Mouse (Mus musculus) kidney, postnatal 0 days (tissue): ENCODE data around the gene Btbd11. TPM values are rescaled to one million over a fixed set of nuclear protein-coding genes. Genes with fewer than 3 reads are reported as not detected.
A peak's percentile ranks its signal among the peaks of the same experiment; 100 is the strongest.
"Not testable (repeated sequence)": the region's sequence is repeated elsewhere in the genome, so short reads cannot be mapped to it uniquely, and the experiment has no call there.

Experiments used
- ATAC-seq: fragments of 200-750 bp; cut with Nextera tagmentation; replicated peaks from 2 replicates; pipeline ENCODE4 v1.8.0; 2017; ENCODE audit warnings: low read depth, moderate number of reproducible peaks, moderate TSS enrichment, moderate library complexity; ENCODE audit not compliant: low FRiP score
- DNase-seq: peaks from one replicate; pipeline ENCODE4 v3.0.0-alpha.2; 2016; ENCODE audit warnings: low spot score
- H3K27ac ChIP-seq: fragments of 300-500 bp; sonication (generic); 2 replicates; pipeline ENCODE4 v1.5.1; 2014; ENCODE audit warnings: mild to moderate bottlenecking
- H3K27me3 ChIP-seq: fragments of 300-500 bp; sonication (generic); 2 replicates; pipeline ENCODE4 v1.6.1; 2014; ENCODE audit warnings: low read length, mixed read lengths; ENCODE audit not compliant: insufficient read depth
- H3K36me3 ChIP-seq: fragments of 300-500 bp; sonication (generic); 2 replicates; pipeline ENCODE4 v1.6.1; 2014; ENCODE audit warnings: low read length, mixed read lengths; ENCODE audit not compliant: insufficient read depth
- H3K4me1 ChIP-seq: fragments of 300-500 bp; sonication (generic); replicated peaks from 2 replicates; pipeline ENCODE4 v1.6.1; 2014; ENCODE audit warnings: antibody characterized with exemption, low read length, mixed read lengths; ENCODE audit not compliant: insufficient read depth
- H3K4me2 ChIP-seq: fragments of 300-500 bp; sonication (generic); 2 replicates; pipeline ENCODE4 v1.6.1; 2014; ENCODE audit warnings: mild to moderate bottlenecking, low read length, moderate library complexity, mixed read lengths
- H3K4me3 ChIP-seq: fragments of 300-500 bp; sonication (generic); replicated peaks from 2 replicates; pipeline ENCODE4 v1.5.1; 2014; ENCODE audit warnings: low read depth, low read length
- H3K9ac ChIP-seq: fragments of 300-500 bp; sonication (generic); 2 replicates; pipeline ENCODE4 v1.6.1; 2014; ENCODE audit warnings: low read depth, low read length
- H3K9me3 ChIP-seq: fragments of 300-500 bp; sonication (generic); replicated peaks from 2 replicates; pipeline ENCODE4 v1.6.1; 2016; ENCODE audit warnings: low read length, inconsistent platforms, mixed read lengths
- CTCF ChIP-seq: IDR thresholded peaks from 2 replicates; pipeline ENCODE4 v1.5.1; 2016; ENCODE audit warnings: antibody characterized with exemption, low read depth, mild to moderate bottlenecking, moderate library complexity
- WGBS: fragments of 180-500 bp; shearing (Covaris S2); extraction: QIAGEN DNeasy Blood & Tissue Kit; methylation state at CpG from one replicate; pipeline ENCODE4 v1.1.7; 2014; 5-methylcytosine and 5-hydroxymethylcytosine counted together
- polyA plus RNA-seq: library from polyadenylated mRNA; unstranded; fragments of >200 nt; fragmentation: Nextera tagmentation; extraction: Ambion mirVana; gene quantifications from 2 replicates; pipeline ENCODE4 v1.2.1, GENCODE M21; 2015

The Btbd11 gene
- polyA plus RNA-seq, 1 experiment from 2014 or later, result 6.7 TPM

GRCm38 (mm10) chr10:85655881-85656280 is 269.3 kb downstream of the Btbd11 start:
- H3K4me3 ChIP-seq, result no peak overlapping the region
- H3K9me3 ChIP-seq, result no peaks in the 10 kb centered on the region
- H3K36me3 ChIP-seq, result no peaks in the 10 kb centered on the region
- ATAC-seq, result peak; percentile 12; the same call in 1 of the 2 replicates
- H3K4me2 ChIP-seq, result no peak overlapping the region
- peak; percentile 58 for DNase-seq
- no peak overlapping the region for H3K9ac ChIP-seq
- WGBS, result 40% methylated on average over 4 of the region's 4 CpGs
- no peak for TF ChIP-seq CTCF
- H3K4me1 ChIP-seq, result no peaks in the 10 kb centered on the region
- H3K27me3 ChIP-seq, result no peaks in the 10 kb centered on the region
- H3K27ac ChIP-seq, result no peak overlapping the region

- 93% methylated on average over 10 of the region's 10 CpGs for WGBS
These were observed 271.3 kb downstream of the Btbd11 start for GRCm38 (mm10) chr10:85657886-85658285.

GRCm38 (mm10) chr10:85673512-85673921 is 286.9 kb downstream of the Btbd11 start:
- Histone ChIP-seq H3K4me2 (no peak overlapping the region), H3K27me3 (no peaks in the 10 kb centered on the region), H3K27ac (no peak overlapping the region), H3K4me3 (no peak overlapping the region), H3K9me3 (no peaks in the 10 kb centered on the region), H3K4me1 (no peaks in the 10 kb centered on the region), H3K9ac (no peak overlapping the region), H3K36me3 (no peaks in the 10 kb centered on the region)
- TF ChIP-seq CTCF, result no peak
- no peak for DNase-seq
- ATAC-seq, result no peak
- WGBS, result 82% methylated on average over 8 of the region's 8 CpGs

More at GRCm38 (mm10) chr10:85657886-85658285, 271.3 kb downstream of the Btbd11 start:
- H3K27ac ChIP-seq, result no peak overlapping the region
- no peaks in the 10 kb centered on the region for H3K4me1 ChIP-seq
- ATAC-seq (no peak), DNase-seq (no peak)
- H3K36me3 ChIP-seq, result no peaks in the 10 kb centered on the region
- H3K4me2 ChIP-seq, result no peak overlapping the region
- H3K9me3 ChIP-seq, result no peaks in the 10 kb centered on the region
- no peak overlapping the region for H3K4me3 ChIP-seq
- no peaks in the 10 kb centered on the region for H3K27me3 ChIP-seq
- TF ChIP-seq CTCF, result no peak
- H3K9ac ChIP-seq, result no peak overlapping the region

- Histone ChIP-seq H3K9me3 (no peaks in the 10 kb centered on the region), H3K27me3 (no peaks in the 10 kb centered on the region), H3K36me3 (no peaks in the 10 kb centered on the region), H3K9ac (no peak overlapping the region), H3K4me2 (no peak overlapping the region), H3K27ac (no peak overlapping the region), H3K4me1 (no peaks in the 10 kb centered on the region), H3K4me3 (no peak overlapping the region)
- TF ChIP-seq CTCF, result peak; percentile 76
- ATAC-seq, result no peak
- peak; percentile 70 for DNase-seq
- WGBS, result 22% methylated on average over 4 of the region's 4 CpGs
These were observed 292.0 kb downstream of the Btbd11 start for GRCm38 (mm10) chr10:85678635-85679034.

GRCm38 (mm10) chr10:85682446-85682845 is 295.8 kb downstream of the Btbd11 start:
- Histone ChIP-seq H3K27me3 (no peaks in the 10 kb centered on the region), H3K4me3 (no peak overlapping the region), H3K4me2 (no peak overlapping the region), H3K9ac (no peak overlapping the region), H3K9me3 (no peaks in the 10 kb centered on the region), H3K27ac (no peak overlapping the region), H3K36me3 (no peaks in the 10 kb centered on the region), H3K4me1 (no peaks in the 10 kb centered on the region)
- DNase-seq, result no peak
- TF ChIP-seq CTCF, result no peak
- ATAC-seq, result no peak
- 97% methylated on average over 9 of the region's 9 CpGs for WGBS

- DNase-seq, H3K36me3 ChIP-seq, H3K4me1 ChIP-seq, H3K4me3 ChIP-seq, H3K9me3 ChIP-seq, H3K27ac ChIP-seq, ATAC-seq, H3K9ac ChIP-seq, H3K27me3 ChIP-seq, H3K4me2 ChIP-seq: not testable (repeated sequence)
- WGBS, result 65% methylated on average over 2 of the region's 2 CpGs
These were observed 307.8 kb downstream of the Btbd11 start for GRCm38 (mm10) chr10:85694429-85694828.

- H3K4me2 ChIP-seq, result no peak overlapping the region
- H3K4me1 ChIP-seq, result no peaks in the 10 kb centered on the region
- no peak overlapping the region for H3K4me3 ChIP-seq
- H3K27ac ChIP-seq, result no peak overlapping the region
- no peaks in the 10 kb centered on the region for H3K36me3 ChIP-seq
- no peaks in the 10 kb centered on the region for H3K9me3 ChIP-seq
- H3K27me3 ChIP-seq, result no peaks in the 10 kb centered on the region
- TF ChIP-seq CTCF, result no peak
- no peak for DNase-seq
- ATAC-seq, result no peak
- H3K9ac ChIP-seq, result no peak overlapping the region
These were observed 313.1 kb downstream of the Btbd11 start for GRCm38 (mm10) chr10:85699721-85700120.

GRCm38 (mm10) chr10:85709790-85710189 is 323.2 kb downstream of the Btbd11 start:
- not testable (repeated sequence) for H3K9me3 ChIP-seq, H3K4me1 ChIP-seq, H3K27me3 ChIP-seq, ATAC-seq, H3K9ac ChIP-seq, H3K4me3 ChIP-seq, H3K4me2 ChIP-seq, H3K36me3 ChIP-seq, DNase-seq, H3K27ac ChIP-seq
- 86% methylated on average over 4 of the region's 4 CpGs for WGBS
